Mouse (Mus musculus) neural tube, embryonic 13.5 days (tissue): Measurements from ENCODE around the gene Tmem25. TPM values are rescaled to one million over a fixed set of nuclear protein-coding genes. Genes with fewer than 3 reads are reported as not detected.
"Not testable (repeated sequence)": the region's sequence is repeated elsewhere in the genome, so short reads cannot be mapped to it uniquely, and the experiment has no call there.

Experiments
- ATAC-seq: fragments of 200-750 bp; cut with Nextera tagmentation; 2 replicates; pipeline ENCODE4 v1.8.0; 2017; ENCODE audit warnings: low read depth, mild to moderate bottlenecking, moderate TSS enrichment, moderate library complexity
- H3K27ac ChIP-seq: fragments of 300-500 bp; sonication (generic); replicated peaks from 2 replicates; pipeline ENCODE4 v1.5.1; 2015; ENCODE audit warnings: moderate library complexity, mild to moderate bottlenecking, inconsistent platforms
- H3K27me3 ChIP-seq: fragments of 300-500 bp; sonication (generic); 2 replicates; pipeline ENCODE4 v1.6.1; 2015; ENCODE audit warnings: mild to moderate bottlenecking, inconsistent platforms
- H3K36me3 ChIP-seq: fragments of 300-500 bp; sonication (generic); 2 replicates; pipeline ENCODE4 v1.6.1; 2015; ENCODE audit warnings: mild to moderate bottlenecking, inconsistent platforms
- H3K4me1 ChIP-seq: fragments of 300-500 bp; sonication (generic); replicated peaks from 2 replicates; pipeline ENCODE4 v1.6.1; 2015; ENCODE audit warnings: inconsistent platforms
- H3K4me2 ChIP-seq: fragments of 300-500 bp; sonication (generic); 2 replicates; pipeline ENCODE4 v1.6.1; 2015; ENCODE audit warnings: inconsistent platforms, mild to moderate bottlenecking, moderate library complexity
- H3K4me3 ChIP-seq: fragments of 300-500 bp; sonication (generic); 2 replicates; pipeline ENCODE4 v1.5.1; 2015; ENCODE audit warnings: mild to moderate bottlenecking, inconsistent platforms
- H3K9ac ChIP-seq: fragments of 300-500 bp; sonication (generic); 2 replicates; pipeline ENCODE4 v1.6.1; 2015; ENCODE audit warnings: moderate library complexity, mild to moderate bottlenecking, inconsistent platforms
- H3K9me3 ChIP-seq: fragments of 300-500 bp; sonication (generic); 2 replicates; pipeline ENCODE4 v1.6.1; 2016; ENCODE audit warnings: inconsistent platforms
- WGBS: fragments of 180-500 bp; shearing (Covaris S2); methylation state at CpG from one replicate; pipeline ENCODE4 v1.1.7; 2015; 5-methylcytosine and 5-hydroxymethylcytosine counted together
- polyA plus RNA-seq: library from polyadenylated mRNA; unstranded; fragments of >200 nt; fragmentation: Nextera tagmentation; extraction: Ambion mirVana; gene quantifications from 2 replicates; pipeline ENCODE4 v1.2.1, GENCODE M21; 2015

The Tmem25 gene
- polyA plus RNA-seq, 1 experiment from 2014 or later, result 14.1 TPM

DNA sequence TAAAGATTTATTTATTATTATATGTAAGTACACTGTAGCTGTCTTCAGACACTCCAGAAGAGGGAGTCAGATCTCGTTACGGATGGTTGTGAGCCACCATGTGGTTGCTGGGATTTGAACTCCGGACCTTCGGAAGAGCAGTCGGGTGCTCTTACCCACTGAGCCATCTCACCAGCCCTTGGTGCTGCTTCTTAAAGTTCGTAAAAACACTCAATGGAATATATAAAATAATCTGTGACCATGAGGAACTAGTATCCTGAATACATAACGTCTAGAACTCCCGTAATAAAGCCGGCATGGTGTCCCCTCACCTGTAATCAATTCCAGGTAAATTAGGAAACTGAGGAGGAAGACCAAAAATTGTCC lies 31.1 kb downstream of the Tmem25 start:
- not testable (repeated sequence) for H3K9me3 ChIP-seq, ATAC-seq, H3K27me3 ChIP-seq, H3K36me3 ChIP-seq, H3K9ac ChIP-seq
- Histone ChIP-seq H3K27ac (peak overlapping the region; percentile 59; the same call in 1 of the 2 replicates), H3K4me2 (peak overlapping the region; percentile 81), H3K4me1 (peaks cover 30% of the 10 kb centered on the region), H3K4me3 (peak overlapping the region; percentile 99)
- 39% methylated on average over 9 of the region's 9 CpGs for WGBS

DNA sequence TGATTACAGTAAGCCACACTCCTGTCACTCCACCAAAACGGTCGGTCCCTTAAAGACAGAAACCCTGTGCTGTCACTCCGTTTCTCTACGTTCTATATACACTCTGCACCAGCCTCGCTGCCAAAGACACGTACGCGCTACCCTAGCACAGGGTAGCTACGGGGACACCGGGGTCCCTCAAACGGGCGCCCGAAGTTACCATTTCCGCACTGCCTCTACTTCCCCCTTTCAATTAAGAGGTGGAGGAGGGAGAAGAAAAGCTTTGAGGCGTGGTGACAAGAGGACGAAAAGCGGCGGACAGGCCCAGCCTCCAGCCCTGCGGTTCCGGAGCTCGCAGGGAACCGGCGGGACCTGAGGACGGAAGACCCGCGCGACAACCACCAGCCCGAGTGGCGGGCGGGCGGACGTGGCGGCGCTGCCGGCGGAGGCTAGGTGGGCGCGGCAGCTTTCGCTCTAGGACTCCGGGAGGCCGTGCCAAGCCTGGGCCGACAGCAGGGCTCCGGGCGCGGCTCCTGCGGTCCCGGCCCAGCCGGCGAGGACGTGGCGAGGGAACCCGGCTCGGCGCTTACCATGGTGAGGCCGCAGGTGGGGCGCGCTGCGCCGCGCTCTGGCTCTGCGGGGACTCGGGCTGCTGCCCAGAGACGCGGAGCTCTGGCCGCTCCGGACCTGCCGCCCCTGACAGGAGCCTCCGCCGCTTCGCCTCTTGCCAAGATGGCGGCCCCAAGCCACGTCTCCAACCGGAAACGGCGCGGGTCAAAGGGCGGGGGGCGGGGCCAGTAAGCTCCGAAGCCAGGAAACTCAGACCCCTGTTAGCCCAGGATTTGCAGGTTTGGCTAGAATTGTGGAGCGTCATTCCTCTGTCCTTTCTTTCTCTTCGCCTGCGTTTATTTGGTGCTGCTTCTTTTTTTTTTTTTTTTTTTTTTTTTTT lies 31.7 kb downstream of the Tmem25 start, which contains the start of the genes Arcn1 and Ift46:
Gene Arcn1, minus strand, starts transcription at position 745 of the 928 bp plus-strand sequence.
Gene Ift46, plus strand, starts transcription at position 808 of the 928 bp plus-strand sequence.
- Histone ChIP-seq H3K27ac (peak within 1 kb of the TSS; percentile 96), H3K36me3 (no peaks in the 10 kb centered on the region), H3K4me2 (peak within 1 kb of the TSS; percentile 81), H3K4me3 (peak within 1 kb of the TSS; percentile 99), H3K9ac (peak within 1 kb of the TSS; percentile 96), H3K4me1 (peaks cover 30% of the 10 kb centered on the region), H3K9me3 (no peaks in the 10 kb centered on the region), H3K27me3 (no peaks in the 10 kb centered on the region)
- WGBS, result under 1% methylated on average over 73 of the region's 82 CpGs
- ATAC-seq, result peak; percentile 92

DNA sequence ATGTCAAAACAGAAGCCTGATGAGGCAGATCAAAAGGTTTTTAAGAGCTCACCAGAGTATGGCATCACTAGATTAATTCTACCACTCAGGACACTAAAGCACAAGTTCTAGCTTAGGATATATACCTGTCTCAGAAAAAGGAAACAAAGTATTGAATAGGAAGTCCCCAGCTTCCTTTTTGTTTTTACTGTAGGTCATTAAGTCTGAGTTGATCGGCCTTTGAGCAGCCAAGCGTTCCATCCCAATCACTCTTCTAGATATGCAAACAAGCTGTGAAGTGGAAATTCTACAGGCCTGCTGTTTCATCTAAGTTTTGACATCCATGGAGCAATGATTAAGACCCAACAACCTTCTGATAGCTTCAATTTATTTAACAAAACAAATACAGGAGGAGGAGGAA lies 38.2 kb downstream of the Tmem25 start:
- H3K4me2 ChIP-seq, result no peak overlapping the region
- H3K36me3 ChIP-seq, result peaks cover 23% of the 10 kb centered on the region
- no peak overlapping the region for H3K4me3 ChIP-seq
- 82% methylated on average over 2 of the region's 2 CpGs for WGBS
- no peaks in the 10 kb centered on the region for H3K27me3 ChIP-seq
- no peak overlapping the region for H3K27ac ChIP-seq
- no peak overlapping the region for H3K9ac ChIP-seq
- peaks cover 19% of the 10 kb centered on the region for H3K4me1 ChIP-seq
- H3K9me3 ChIP-seq, result no peaks in the 10 kb centered on the region
- no peak for ATAC-seq

DNA sequence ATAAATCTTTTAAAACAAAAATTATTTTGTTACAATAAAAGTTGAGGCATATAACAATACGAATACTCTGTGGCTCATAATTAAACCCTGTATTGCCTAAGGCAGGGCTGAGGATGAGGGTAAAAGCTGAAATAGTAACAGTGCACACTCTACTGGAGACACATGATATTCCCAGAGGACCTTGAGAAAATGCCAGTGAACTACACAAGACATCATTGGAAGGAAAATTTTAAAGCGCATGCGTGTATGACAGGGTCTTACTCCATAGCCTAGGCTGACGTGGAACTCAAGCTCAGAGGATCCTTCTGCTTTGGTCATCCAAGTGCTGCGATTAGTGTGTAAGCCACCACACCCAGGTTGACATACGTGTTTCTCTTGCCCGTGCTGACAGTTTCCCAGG lies 50.6 kb downstream of the Tmem25 start:
- no peak overlapping the region for H3K9ac ChIP-seq
- peaks cover 93% of the 10 kb centered on the region for H3K36me3 ChIP-seq
- H3K4me2 ChIP-seq, result no peak overlapping the region
- no peak overlapping the region for H3K27ac ChIP-seq
- H3K4me3 ChIP-seq, result no peak overlapping the region
- 92% methylated on average over 7 of the region's 7 CpGs for WGBS
- ATAC-seq, result no peak
- no peaks in the 10 kb centered on the region for H3K4me1 ChIP-seq
- no peaks in the 10 kb centered on the region for H3K27me3 ChIP-seq
- H3K9me3 ChIP-seq, result no peaks in the 10 kb centered on the region

DNA sequence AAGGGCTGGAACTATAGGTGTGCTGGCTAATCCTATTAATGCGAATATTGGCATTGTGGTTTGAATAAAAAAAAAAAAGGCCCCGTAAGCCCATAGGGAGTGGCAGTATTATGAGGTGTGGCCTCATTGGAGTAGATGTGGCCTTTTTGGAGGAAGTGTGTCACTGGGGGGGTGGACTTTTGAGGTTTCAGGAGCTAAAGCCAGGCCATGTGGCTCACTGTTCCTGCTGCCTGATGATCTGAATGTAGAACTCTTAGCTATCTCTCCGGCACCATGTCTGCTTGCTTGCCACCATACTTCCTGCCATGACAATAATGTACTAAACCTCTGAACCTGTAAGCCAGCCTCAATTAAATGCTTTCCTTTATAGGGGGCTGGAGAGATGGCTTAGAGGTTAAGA lies 51.8 kb downstream of the Tmem25 start:
- WGBS, result 97% methylated on average over 3 of the region's 3 CpGs
- no peak for ATAC-seq
- peaks cover 93% of the 10 kb centered on the region for H3K36me3 ChIP-seq

DNA sequence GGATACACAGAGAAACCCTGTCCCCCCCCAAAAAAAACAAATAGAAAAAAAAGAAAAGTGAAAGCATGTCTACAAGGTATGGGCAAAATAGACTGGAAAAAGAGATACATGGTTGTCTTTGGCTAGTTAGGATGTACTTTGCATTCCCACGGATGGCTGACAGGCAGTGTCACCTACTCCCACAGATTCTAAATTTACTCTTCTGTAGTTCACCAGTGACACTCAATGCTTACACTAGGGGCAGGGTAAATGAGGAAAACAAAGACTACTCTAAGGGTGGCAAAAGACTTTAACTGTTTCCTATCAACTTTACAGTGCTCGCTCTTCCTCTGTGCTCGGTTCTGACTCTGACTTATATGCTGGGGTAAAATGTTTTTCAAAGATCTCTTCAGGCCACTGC lies 52.4 kb downstream of the Tmem25 start:
- H3K36me3 ChIP-seq, result peaks cover 89% of the 10 kb centered on the region
- H3K9ac ChIP-seq, result no peak overlapping the region
- no peaks in the 10 kb centered on the region for H3K9me3 ChIP-seq
- no peak overlapping the region for H3K4me2 ChIP-seq
- no peak overlapping the region for H3K4me3 ChIP-seq
- 92% methylated on average over 3 of the region's 3 CpGs for WGBS
- H3K27ac ChIP-seq, result no peak overlapping the region
- no peaks in the 10 kb centered on the region for H3K27me3 ChIP-seq
- no peaks in the 10 kb centered on the region for H3K4me1 ChIP-seq
- no peak for ATAC-seq

More for the DNA sequence above, 51.8 kb downstream of the Tmem25 start:
- no peaks in the 10 kb centered on the region for H3K27me3 ChIP-seq
- no peaks in the 10 kb centered on the region for H3K4me1 ChIP-seq
- H3K9ac ChIP-seq, result no peak overlapping the region
- H3K4me2 ChIP-seq, result no peak overlapping the region
- H3K4me3 ChIP-seq, result no peak overlapping the region
- no peaks in the 10 kb centered on the region for H3K9me3 ChIP-seq
- no peak overlapping the region for H3K27ac ChIP-seq

DNA sequence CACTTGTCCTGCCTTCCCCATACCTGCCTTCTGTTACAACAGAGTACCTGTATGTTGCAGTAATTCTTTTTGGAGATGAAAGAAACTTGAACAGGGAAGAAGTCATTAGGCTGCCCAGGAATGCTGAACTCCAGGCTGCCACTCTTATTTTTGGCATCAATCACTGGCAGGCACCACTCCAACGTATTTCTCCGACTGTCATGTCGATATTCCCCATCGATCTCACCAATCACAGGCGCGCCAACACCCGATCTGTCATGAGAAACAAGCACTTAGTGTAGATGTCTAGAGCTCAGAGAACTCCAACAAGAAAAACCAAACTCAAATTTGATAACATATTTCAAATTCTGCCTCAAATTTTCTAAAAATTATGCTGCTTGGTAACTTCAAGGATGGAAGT lies 53.7 kb downstream of the Tmem25 start:
- Histone ChIP-seq H3K36me3 (peaks cover 83% of the 10 kb centered on the region), H3K27ac (no peak overlapping the region), H3K27me3 (no peaks in the 10 kb centered on the region), H3K9me3 (no peaks in the 10 kb centered on the region), H3K4me2 (no peak overlapping the region), H3K4me1 (no peaks in the 10 kb centered on the region), H3K9ac (no peak overlapping the region), H3K4me3 (no peak overlapping the region)
- 91% methylated on average over 7 of the region's 7 CpGs for WGBS
- no peak for ATAC-seq

Other genes with a start within 250 kb of the Tmem25 start
- gene Cxcr5, start 237.4 kb downstream of the Tmem25 start, polyA plus RNA-seq, result not detected in 2 replicates
- 15.7 and 17.9 TPM in 2 replicates for gene Ddx6, start 194.4 kb downstream of the Tmem25 start, polyA plus RNA-seq
- not detected in 2 replicates for gene Treh, start 126.1 kb downstream of the Tmem25 start, polyA plus RNA-seq
- 42.5 and 43.7 TPM in 2 replicates for gene Phldb1, start 64.1 kb downstream of the Tmem25 start, polyA plus RNA-seq
- gene Arcn1, start 31.5 kb downstream of the Tmem25 start, polyA plus RNA-seq, result 147 and 168 TPM in 2 replicates
- gene Ift46, start 31.4 kb downstream of the Tmem25 start, polyA plus RNA-seq, result 172 and 174 TPM in 2 replicates
- not detected in 2 replicates for gene Ttc36, start 3.8 kb upstream of the Tmem25 start, polyA plus RNA-seq
- gene Kmt2a, start 82.0 kb upstream of the Tmem25 start, polyA plus RNA-seq, result 20.9 and 25.0 TPM in 2 replicates
- gene Atp5l, start 121.4 kb upstream of the Tmem25 start, polyA plus RNA-seq, result 725 and 838 TPM in 2 replicates
- 38.1 and 39.8 TPM in 2 replicates for gene Ube4a, start 166.3 kb upstream of the Tmem25 start, polyA plus RNA-seq
- not detected in 2 replicates for gene Cd3g, start 181.1 kb upstream of the Tmem25 start, polyA plus RNA-seq
- gene Cd3d, start 182.5 kb upstream of the Tmem25 start, polyA plus RNA-seq, result not detected in 2 replicates
- 0.32 TPM in 1 of 2 replicates, not detected in the other for gene Cd3e, start 210.3 kb upstream of the Tmem25 start, polyA plus RNA-seq
- 0.59 and 1.3 TPM in 2 replicates for gene Mpzl2, start 240.5 kb upstream of the Tmem25 start, polyA plus RNA-seq